Mouse (Mus musculus) urinary bladder, postnatal 36 days (tissue): ENCODE measurements at regions not wholly inside any gene's neighbourhood (a gene's known extent, or its start where the extent isn't known, plus 50 kb on each side); places are given as distances from the start of the nearest gene placed in this dataset.

Experiments used
- DNase-seq, 2 experiments: peaks; one replicate each; pipeline ENCODE4 v3.0.0; 2022; ENCODE audit warnings: low spot score in 2 of 2, mixed read lengths in 1 of 2

DNA sequence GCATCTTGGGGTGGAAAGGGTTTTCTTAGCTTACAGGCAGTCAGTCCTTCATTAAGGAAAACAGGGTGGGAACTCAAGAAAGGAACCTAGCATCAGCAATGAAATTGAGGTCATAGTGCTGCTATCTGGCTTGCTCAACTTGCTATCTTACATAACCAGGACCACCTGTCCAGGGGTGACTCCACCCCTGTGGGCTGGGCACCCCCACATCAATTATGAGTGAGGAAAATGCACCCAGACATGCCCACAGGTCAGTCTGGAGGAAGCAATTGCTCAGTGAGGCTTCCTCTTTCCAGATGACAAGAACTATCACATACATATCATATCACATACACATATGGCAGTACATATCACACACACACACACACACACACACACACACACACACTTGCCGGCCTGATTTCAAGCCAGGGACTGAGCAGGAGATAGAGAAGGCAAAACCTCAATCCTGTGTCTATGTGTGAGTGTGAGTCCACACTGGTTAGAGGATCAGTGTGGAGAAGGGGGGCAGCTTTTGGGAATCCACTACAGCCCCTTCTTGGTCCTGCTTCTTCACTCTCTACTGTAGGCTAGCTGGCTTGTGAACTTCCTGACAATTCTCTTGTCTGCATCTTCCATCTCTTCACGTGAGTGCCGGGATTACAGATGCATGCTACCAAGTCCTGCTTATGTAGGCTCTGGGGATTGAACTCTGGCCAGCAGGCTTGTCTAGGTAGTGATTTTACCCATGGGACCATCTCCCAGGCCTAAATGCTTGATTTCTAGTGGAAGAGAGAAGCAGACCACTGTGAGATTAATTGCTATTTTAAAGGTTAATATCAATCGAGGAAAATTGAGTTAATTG is 96.4 kb upstream of the Pgrmc2 start:
- DNase-seq = no peak

DNA sequence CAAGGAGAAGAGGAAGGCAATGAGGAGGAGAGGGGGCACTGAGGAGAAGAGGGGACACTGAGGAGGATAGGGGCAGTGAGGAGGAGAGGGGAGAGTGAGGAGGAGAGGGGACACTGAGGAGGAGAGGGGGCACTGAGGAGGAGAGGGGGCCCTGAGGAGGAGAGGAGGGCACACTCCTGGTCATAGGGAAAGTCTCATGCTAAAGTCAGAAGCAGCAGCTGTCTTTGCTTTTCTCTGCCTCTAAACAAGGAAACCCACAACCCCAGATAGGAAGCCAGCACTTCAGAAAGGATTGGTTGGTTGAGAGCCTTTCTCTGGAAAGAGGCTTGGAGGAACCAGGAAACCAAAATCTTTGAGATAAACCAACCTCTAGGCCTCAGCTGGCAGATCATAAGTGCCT is 94.3 kb upstream of the Pgrmc2 start:
- DNase-seq = no peak

DNA sequence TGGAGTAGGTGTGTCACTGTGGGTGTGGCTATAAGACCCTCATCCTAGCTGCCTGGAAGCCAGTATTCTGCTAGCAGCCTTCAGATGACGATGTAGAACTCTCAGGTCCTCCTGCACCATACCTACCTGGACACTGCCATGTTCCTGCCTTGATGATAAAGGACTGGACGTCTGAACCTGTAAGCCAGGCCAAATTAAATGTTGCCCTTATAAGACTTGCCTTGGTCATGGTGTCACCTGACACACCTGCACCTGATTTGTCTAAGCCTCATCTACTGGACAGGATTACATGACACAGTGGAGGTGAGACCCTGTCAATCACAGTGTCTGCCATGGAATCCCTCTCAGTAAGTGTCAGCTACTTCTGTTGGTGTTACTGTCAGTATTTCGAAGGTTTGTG is 92.5 kb upstream of the Pgrmc2 start:
- no peak for DNase-seq

DNA sequence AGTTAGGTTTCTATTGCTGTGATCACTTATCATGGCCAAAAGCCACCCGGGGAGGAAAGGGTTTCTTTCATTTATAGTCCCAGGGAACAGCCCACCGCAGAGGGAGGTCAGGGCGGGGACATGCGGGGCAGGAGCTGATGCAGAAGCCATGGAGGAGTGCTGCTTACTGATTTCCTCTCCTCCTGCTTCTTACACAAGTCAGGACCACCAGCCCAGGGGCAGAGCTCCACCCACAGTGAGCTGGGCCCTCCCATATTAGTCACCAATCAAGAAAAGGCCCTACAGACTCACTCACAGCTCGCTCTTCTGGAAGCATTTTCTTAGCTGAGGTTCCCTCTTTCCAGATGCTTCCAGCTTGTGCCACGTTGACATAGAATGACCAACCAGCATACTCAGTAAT is 90.7 kb upstream of the Pgrmc2 start:
- DNase-seq = no peak

DNA sequence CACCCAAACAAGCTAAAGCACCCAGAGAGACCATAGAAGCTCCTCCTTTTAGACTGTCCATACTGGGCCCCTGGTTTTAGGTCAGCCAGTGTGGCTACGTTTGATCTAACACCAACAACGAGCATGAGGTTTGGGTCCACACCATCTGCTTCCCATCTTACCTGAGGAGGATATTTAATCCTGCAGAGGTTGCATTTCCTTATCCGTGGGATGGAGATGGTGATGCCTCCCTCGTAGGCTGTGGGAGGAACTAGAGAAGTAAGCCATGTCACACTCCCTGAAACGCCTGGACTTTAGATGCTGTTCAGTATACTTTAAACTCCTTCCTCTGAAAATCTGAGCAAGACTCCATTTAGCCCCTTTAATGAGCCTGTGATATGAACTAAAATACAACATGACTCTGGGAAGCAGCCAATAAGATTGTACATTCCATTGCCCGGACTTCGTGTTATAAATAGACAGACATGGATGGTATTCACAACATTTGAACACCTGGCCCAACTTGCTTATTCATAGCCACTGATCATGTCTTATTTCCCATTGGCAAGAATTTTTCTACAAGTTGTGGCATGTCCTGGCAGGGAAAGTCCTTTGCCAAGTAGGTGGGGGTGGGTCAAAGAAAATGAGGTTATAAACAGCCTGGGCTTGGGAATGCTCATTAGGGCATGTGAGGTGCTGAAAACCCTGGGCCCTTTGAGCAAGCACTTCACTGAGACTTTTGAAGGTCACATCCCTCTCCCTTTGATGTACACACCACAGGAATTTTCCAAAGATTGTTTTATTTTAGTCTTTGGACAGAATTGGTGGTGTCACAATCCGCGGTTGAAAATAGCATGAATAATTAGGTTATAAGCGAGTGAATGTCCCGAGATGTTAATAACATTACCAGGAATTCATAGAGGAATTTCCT is 89.7 kb upstream of the Pgrmc2 start:
- DNase-seq = no peak

DNA sequence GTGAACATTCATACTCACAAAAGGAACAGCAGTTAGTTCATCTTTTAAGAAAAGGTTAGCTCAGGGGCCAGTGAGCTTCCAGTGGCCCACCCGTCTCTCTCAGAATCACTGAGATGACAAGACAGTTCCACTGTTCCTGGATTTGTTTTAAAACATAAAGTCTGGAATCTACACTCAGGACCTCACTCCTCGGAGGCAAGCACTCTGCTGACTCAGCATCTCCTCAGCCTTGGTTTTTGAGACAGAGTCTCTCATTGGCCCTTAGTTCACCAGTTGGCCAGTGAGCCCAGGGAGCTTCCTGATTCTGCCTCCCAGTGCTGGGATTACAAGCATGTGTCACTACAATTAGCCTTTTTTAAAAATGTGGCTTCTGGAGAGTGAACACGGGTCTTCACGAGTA is 88.9 kb upstream of the Pgrmc2 start:
- DNase-seq = no peak

DNA sequence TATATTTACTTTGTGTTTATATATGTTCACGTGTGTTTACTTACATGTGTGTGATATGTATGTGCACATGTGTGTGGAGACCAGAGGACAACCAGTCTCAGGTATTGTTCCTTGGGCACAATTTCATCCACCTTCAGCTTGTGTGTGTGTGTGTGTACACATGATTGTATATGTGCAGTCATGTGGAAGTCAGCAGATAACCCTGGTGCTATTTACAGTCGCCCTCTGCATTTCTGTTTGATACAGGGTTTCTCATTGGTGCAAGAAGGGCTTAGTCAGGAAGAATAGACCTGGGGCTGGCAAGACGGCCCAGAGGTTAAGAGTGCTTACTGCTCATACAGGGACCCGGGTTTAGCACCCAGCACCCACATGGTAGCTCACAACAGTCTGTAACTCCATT is 88.5 kb upstream of the Pgrmc2 start:
- DNase-seq = no peak

DNA sequence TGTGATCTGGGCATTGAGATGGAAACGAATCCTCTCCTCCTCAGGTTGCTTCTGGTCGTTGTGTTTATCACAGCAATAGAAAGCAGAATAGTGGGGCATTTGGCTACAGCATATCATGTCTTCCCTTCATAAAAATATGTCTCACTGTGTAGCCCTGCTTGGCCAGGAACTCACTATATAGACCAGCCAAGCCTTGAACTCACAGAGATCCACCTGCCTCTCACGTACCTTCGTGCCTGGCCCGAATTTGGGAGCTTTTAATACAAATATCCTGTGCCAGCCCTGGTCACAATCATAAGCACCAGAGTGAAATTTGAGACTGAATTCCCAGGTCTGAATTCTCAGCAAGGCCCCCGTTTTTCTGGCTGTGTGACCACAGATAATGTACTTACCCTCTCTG is 87.7 kb upstream of the Pgrmc2 start:
- no peak for DNase-seq

DNA sequence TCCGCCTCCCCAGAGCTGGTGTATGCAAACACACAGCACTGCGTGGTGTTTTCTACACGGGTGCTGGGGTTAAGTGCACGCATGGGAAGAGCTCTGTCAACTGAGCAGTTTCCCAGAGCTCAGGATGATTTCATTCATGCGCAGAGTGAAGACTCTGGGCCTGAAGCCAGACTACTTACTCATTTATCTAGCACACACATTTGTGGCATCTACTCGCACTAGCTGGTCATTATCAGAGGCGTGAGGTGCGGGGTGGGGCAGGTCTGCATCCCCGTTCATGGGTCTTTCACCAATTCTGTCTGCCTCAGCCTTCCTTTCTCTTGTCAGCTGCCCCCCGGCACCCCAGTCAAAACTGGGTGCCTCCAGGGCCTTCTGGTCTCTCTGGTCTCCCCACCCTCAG is 86.6 kb upstream of the Pgrmc2 start:
- no peak for DNase-seq

DNA sequence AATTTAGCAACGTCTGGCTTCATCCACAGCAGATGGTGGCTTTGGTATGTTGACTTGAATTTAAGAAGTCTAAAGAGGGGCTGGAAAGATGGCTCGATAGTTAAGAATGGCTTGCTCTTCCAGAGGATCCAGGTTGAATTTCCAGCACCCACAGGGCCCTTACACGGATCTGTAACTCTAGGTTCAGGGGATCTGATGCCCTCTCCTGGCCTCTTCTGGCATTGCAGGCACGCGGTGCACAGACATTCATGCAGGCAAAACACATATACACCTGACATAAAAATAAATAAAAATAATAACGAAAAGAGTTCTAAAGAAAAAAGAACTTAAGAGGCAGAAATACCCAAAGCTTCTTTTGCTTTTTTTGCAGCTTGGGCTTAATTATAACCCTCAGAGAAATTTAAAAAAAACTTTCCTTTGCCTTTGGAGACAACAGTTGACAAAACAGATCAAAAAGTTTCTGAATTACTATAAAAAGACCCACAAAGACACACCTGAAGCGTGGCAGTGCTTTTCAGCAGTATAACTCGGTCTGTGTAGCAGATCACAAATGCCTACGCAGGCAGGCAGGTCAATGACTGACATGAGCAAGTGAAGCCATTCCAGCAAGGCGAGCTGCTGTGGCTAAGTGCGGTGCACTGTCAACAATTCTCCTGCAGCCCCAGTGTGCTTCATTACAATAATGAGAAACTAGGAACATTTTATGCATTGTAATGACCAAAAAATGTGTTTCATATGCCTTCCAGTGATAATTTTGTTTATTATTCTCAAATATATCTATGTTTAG is 85.5 kb upstream of the Pgrmc2 start:
- DNase-seq = no peak

DNA sequence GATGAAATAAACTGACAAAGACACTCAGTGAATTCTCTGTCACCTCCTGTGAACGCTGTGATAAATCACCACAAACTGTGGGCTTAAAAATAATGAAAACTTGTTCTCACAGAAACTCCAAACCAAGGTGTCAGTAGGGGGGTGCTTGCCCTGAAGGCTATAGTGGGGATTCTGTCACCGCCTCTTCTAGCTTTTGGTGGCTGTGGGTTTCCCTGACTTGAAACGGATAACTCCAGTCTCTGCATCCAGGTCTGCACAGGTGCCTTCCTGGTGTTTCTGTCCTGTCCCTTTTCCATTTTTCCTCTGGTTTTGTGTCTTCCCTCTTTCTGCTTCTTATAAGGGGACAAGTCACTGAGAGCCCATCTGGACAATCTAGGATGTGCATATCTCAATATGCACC is 84.6 kb upstream of the Pgrmc2 start:
- no peak for DNase-seq

DNA sequence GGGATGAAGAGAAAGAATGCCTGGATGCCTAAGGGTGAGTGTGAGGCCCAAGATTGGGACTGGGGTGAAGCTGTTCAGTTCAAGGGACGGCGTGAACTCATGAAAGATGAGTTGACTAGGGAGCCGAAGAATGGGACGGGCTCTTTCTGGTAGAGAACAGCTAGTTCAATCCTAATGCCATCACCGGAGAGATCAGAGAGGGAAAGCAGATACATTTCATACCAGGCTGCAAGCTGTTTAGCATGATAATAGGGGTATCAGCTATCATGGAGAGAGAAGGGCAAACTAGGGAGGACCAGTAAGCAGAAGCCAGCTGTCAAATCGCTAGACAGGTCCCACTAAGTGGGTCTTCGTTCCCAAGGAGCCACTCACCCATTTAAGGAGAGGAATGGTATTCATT is 81.9 kb upstream of the Pgrmc2 start:
- DNase-seq = no peak

DNA sequence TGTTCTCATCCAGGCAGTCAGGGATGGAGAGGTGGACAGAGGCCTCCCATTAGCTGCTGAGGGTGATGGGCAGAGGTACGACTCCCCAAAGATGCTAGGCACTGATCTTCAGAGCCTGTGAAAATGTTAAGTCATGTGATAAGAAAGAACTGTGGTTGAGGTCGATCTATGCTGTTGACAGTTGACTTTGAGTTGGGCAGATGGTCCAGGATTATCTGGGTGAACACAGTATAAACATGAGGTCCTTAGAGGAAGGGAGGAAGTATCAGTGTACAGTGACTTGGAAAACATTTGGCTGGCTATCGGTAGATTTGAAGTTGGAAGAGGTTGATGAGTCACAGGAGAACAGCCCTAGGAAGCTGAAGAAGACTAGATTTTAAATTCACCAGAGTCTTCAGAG is 80.9 kb upstream of the Pgrmc2 start:
- no peak for DNase-seq

DNA sequence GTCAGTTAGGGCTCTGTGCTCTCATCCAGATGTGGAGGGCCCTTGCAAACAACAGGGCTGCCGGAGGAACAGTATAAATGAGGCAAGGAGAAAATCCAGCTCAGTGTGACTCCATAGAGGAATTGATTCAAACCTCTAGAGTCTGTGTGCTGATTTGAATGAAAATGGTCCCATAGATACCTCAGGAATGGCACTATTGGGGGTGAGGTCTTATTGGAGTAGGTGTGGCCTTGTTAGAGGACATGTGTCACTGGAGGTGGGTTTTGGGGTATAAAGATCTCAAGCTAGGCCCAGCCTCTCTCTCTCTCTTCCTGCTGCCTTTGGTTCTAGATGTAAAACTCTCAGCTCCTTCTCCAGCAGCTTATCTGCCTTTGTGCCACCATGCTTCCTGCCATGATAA is 79.7 kb upstream of the Pgrmc2 start:
- DNase-seq = no peak

DNA sequence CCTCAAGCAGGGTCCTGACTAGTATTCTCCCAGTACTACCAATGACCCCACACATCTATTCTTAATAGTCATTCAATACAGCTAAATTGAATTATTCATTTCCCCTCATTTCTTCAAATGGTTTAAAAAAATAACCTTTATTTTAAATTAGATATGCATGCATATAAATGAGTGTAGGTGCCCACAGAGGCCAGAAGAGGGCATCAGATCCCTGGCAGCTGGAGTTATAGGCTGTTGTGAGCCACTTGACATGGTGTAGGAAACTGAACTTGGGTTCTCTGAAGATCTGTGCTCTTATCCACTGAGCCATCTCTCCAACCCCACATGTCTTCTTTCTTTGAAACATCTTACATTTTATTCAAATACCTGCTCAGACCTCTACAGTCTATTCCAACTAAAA is 77.8 kb upstream of the Pgrmc2 start:
- no peak for DNase-seq

DNA sequence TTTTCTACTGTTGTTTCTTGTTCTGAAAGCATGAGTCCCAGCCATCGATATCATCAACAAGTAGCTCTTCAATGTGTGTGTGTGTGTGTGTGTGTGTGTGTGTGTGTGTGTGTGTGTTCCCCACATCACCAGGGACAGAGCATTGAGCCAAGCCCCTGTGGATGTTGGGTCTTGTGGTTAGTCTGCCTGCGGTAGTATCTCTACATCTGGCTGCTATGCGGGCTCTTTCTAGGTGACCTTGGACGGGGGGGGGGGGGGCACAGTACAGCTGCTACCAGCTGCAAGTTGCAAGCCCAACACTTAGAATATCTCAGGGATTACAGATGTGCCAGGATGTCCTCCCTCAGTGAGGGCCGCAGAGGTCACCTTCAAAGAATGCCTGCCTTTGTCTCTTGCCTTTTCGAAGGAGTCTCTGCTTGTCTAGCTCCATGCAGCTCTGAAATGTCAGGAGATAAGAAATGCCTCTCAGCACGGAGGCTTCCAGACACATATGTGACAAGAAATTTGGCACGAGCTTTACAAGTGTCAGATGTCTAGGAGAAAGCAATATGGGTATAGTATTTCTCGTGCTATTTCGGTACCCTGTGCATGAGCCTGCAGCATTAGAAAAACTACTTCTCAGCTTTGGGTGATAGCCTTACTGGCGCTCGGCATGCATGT is 75.6 kb upstream of the Pgrmc2 start:
- no peak for DNase-seq

DNA sequence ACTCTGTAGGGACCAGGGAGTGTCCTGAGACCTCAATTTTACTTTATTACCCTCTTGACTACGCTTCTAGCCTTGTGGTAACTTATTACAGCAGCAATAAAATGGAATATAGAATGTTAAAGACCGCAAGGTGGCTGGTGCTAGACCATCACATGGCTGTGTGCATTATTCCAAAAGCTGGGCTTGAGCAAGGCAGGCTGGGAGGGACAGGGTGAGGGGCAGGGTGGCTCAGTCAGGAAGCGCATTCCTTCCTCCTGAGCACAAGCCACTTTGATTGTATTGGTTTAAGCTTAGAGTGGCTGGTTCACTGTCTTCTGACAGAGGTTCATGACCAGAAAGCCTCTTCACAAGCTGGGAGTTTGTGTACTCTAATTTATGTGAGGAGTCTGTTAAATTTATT is 74.6 kb upstream of the Pgrmc2 start:
- DNase-seq = no peak

DNA sequence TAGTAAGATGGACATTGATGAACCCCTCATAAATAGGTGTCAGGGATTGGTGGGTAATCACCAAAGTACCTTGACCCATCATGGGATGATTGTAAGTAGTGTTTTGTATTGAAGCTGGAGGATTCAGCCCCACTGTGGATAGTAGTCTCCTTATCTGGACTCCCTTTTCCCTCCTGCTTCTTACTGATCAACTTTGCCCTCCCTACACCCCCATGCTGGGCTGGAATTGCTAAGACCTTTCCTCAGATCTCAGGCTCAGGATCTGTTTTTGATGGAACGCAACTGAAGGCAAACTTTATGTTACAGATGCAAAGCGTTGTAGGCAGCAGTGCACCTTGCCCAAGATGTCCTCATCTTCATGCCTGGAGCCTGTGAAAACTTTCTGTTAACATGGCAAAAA is 73.7 kb upstream of the Pgrmc2 start:
- no peak for DNase-seq

DNA sequence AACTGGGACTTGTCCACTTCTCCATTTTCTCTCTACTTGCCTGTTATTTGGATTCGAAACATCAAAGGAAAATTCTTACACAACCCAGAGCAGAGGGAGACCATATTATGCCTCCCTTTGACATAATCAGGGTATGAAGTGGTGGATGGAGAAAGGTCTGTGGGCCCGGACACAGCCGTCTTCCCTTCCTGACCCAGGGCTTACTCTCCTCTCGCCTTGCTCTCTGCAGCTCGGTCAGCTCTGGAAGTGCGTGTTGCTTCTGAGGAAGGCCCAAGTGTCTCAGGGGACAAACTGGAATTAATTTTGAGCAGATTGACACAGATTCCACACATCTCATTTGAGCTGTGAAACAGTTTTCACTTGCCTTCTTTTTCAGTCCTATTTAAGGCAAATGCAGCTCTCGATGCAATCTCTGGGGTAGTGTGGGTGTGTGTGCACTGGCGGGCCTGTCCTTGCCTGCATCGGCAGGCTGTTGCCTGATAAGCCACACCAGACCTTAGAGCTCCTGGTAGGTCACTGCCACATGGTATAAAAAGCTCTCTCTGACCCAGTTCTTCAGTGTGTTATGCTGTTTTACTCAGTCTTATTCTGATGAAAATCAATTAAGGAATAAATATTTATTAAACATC is 72.4 kb upstream of the Pgrmc2 start:
- DNase-seq = peak; percentile 31 to 52

DNA sequence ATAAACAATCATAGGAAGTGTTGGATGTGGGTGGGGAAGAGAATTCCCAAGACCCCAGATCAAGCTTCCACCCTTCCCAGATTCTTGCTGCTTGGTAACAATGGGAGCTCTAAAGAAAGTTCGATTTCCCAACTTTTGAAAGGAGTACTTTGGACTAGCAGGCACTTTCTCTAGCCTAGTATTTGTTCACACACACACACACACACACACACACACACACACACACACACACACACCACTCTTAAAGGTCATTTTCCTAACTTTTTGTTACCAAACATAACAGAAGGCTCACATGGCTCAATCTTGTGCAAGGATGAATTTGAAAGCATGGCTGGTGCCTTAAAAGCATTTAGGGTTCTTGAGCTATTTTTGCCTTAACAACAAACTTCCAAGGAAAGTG is 71.6 kb upstream of the Pgrmc2 start:
- no peak for DNase-seq

DNA sequence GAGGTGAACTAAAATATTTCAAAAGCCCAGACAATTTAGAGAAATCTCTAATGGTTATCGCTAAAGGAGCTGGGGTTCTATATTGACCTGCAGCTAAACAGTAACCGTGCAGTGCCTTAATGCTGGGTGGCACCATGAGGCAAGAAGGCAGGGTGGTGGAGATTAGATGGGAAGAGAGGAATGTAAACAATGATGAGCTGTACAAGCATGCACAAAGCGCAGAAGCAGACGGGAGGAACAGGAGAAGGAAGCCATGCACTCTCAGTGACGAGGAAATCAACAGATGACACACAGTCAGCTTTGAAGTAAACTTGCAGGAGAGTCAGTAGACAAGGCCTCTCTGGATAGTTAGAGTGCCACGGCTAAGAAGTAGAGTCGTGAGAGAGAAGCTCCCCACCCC is 69.1 kb upstream of the Pgrmc2 start:
- DNase-seq = no peak
